Mouse (Mus musculus): ENCODE results near the gene Rbpms2.

Rbpms2 gene

GRCm38 (mm10) chr9:65692959-65693603 is 63.6 kb downstream of the Rbpms2 start:
- DNase-seq (ENCODE audit: low spot score in 2 of 2), result no peak

GRCm38 (mm10) chr9:65695646-65696045 is 66.2 kb downstream of the Rbpms2 start:
- no peak for DNase-seq (ENCODE audit: low spot score in 2 of 2)

GRCm38 (mm10) chr9:65696337-65696736 is 66.9 kb downstream of the Rbpms2 start:
- DNase-seq (ENCODE audit: low spot score in 2 of 2), result no peak

GRCm38 (mm10) chr9:65697356-65697755 is 67.9 kb downstream of the Rbpms2 start:
- DNase-seq (ENCODE audit: low spot score in 2 of 2), result no peak

GRCm38 (mm10) chr9:65697992-65698391 is 68.5 kb downstream of the Rbpms2 start:
- no peak for DNase-seq (ENCODE audit: low spot score in 2 of 2)

- DNase-seq (ENCODE audit: low spot score in 2 of 2), result no peak
Observed at GRCm38 (mm10) chr9:65700504-65700903, 71.1 kb downstream of the Rbpms2 start.

GRCm38 (mm10) chr9:65702286-65702685 is 72.8 kb downstream of the Rbpms2 start:
- DNase-seq (ENCODE audit: low spot score in 2 of 2), result no peak

GRCm38 (mm10) chr9:65703241-65703640 is 73.8 kb downstream of the Rbpms2 start:
- DNase-seq (ENCODE audit: low spot score in 2 of 2), result no peak

GRCm38 (mm10) chr9:65703926-65704595 is 74.6 kb downstream of the Rbpms2 start:
- DNase-seq (ENCODE audit: low spot score in 2 of 2), result no peak
